Comparison of ENCODE assay signal across 26 mouse cellular contexts in the genomic region with DNA sequence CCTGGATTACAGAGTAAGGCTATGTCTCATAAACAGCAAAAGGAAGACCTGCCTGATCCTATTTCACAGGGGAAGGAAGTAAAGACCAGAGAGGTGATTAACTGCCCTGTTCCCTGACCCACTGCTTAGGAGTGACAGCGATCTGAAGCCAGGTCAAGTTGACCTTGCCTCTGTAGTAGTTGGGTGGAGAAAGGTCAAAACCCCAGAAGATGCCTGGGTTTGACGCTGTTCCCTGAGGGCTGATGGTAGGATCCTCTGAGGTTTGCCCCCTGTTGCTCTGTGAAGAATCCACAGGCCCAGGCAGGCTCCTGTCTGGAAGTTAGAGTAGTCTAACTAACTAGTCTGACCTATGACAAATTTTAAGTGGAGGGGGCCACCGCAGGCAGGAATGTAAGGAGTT. TPM values are rescaled to one million over a fixed set of nuclear protein-coding genes. Genes with fewer than 3 reads are reported as not detected.
DNase-seq lines count a peak whose midpoint lies in the region; ATAC-seq and TF ChIP-seq lines count a peak whose summit lies in the region.
"Had no signal": no experiment of that assay in that cellular context is flagged by ENCODE, and none has a peak within 500 bp of the region (broad histone marks: within the 10 kb centered on the region; RNA-seq: fewer than 3 reads in every experiment).

No protein-coding gene starts in this region.

- peak; percentile 50 for DNase-seq in R1 (ENCODE audit: low read depth, low spot score)
- DNase-seq in induced T-regulatory cell, adult 2 months (ENCODE audit: low read depth) = peak; percentile 30
- no peak for DNase-seq in thymus, postnatal 36 days
- no peak for DNase-seq in right cerebral cortex, postnatal 36 days (ENCODE audit: low spot score in 2 of 2)
- DNase-seq: adrenal gland, adult 8-10 months; adrenal gland, postnatal 14 days; adrenal gland, postnatal 36 days; cerebellum, adult 11-12 months; cerebellum, adult 2 months; cerebellum, adult 9-10 months; cerebellum, postnatal 10 days; cerebellum, postnatal 36 days; embryo, embryonic 11 days had no signal

- peaks cover 54% of the 10 kb centered on the region for H3K4me1 ChIP-seq in E14TG2a.4 (replicated peaks; ENCODE audit: low read depth, low read length)
- peaks cover 14% of the 10 kb centered on the region for H3K4me1 ChIP-seq in ES-Bruce4 (ENCODE audit: control insufficient read depth, insufficient read depth, low read length)
- H3K4me1 ChIP-seq: embryonic facial prominence, embryonic 13.5 days; forebrain, embryonic 12.5 days had no signal

- H3K27ac ChIP-seq in ES-Bruce4 (ENCODE audit: insufficient read depth, low read length) = peak overlapping the region; percentile 57
- H3K27ac ChIP-seq: embryonic facial prominence, embryonic 13.5 days; embryonic facial prominence, embryonic 15.5 days; forebrain, embryonic 10.5 days; forebrain, embryonic 12.5 days had no signal

- no peak overlapping the region for H3K9ac ChIP-seq in ES-Bruce4 (ENCODE audit: low read depth, poor library complexity, severe bottlenecking)
- H3K9ac ChIP-seq: embryonic facial prominence, embryonic 13.5 days; embryonic facial prominence, embryonic 15.5 days; forebrain, embryonic 12.5 days had no signal

- peak; percentile 87 for TF ChIP-seq EP300 in ES-Bruce4 (IDR thresholded peaks at IDR 0.05; ENCODE audit: insufficient read depth, low read depth, low read length)

- H3K27me3 ChIP-seq in E14TG2a.4 (ENCODE audit: insufficient read depth, low read length) (no peaks in the 10 kb centered on the region), ES-Bruce4 (ENCODE audit: control insufficient read depth, insufficient read depth, low read length, poor library complexity, severe bottlenecking) (no peaks in the 10 kb centered on the region)
- H3K27me3 ChIP-seq: embryonic facial prominence, embryonic 13.5 days; embryonic facial prominence, embryonic 15.5 days; forebrain, embryonic 12.5 days; Patski had no signal

- H3K36me3 ChIP-seq in E14TG2a.4 (ENCODE audit: insufficient read depth, low read length) (no peaks in the 10 kb centered on the region), ES-Bruce4 (ENCODE audit: control insufficient read depth, insufficient read depth, low read length, poor library complexity, severe bottlenecking) (no peaks in the 10 kb centered on the region)
- H3K36me3 ChIP-seq: embryonic facial prominence, embryonic 13.5 days; embryonic facial prominence, embryonic 15.5 days; forebrain, embryonic 10.5 days; forebrain, embryonic 12.5 days; G1E had no signal

- no peak for ATAC-seq in frontal cortex, adult (ENCODE audit: low TSS enrichment)
- ATAC-seq: activated CD4-positive, CD25-positive, alpha-beta regulatory T cell, adult 4 months; forebrain, embryonic 14.5 days; forebrain, embryonic 16.5 days; Patski had no signal

- TF ChIP-seq CTCF in E14TG2a.4 (conservative IDR thresholded peaks at IDR 0.05; ENCODE audit: low read length) (no peak), ES-Bruce4 (IDR thresholded peaks at IDR 0.05; ENCODE audit: low read depth, low read length) (no peak)

- H3K4me3 ChIP-seq in E14TG2a.4 (replicated peaks; ENCODE audit: low read length) = 0 out of 2 replicates have a peak overlapping the region, but pooled peaks have one; percentile 0
- no peak overlapping the region for H3K4me3 ChIP-seq in ES-Bruce4 (ENCODE audit: low read depth, low read length)
- H3K4me3 ChIP-seq: embryonic facial prominence, embryonic 13.5 days; embryonic facial prominence, embryonic 15.5 days; erythroblast, embryonic 14.5 days; forebrain, embryonic 10.5 days; forebrain, embryonic 12.5 days had no signal

- TF ChIP-seq POLR2A in ES-Bruce4 (IDR thresholded peaks at IDR 0.05; ENCODE audit: insufficient read depth, low read length) = no peak

- no peaks in the 10 kb centered on the region for H3K9me3 ChIP-seq in E14TG2a.4 (ENCODE audit: low read length)
- no peaks in the 10 kb centered on the region for H3K9me3 ChIP-seq in ES-Bruce4 (replicated peaks; ENCODE audit: control insufficient read depth, insufficient read depth, low read length, poor library complexity, severe bottlenecking)
- H3K9me3 ChIP-seq: embryonic facial prominence, embryonic 13.5 days; embryonic facial prominence, embryonic 15.5 days; forebrain, embryonic 10.5 days; forebrain, embryonic 12.5 days; G1E had no signal

RNA-seq across cellular contexts. Expression of gene Bhlhe40, which starts 26.5 kb away (rescaled TPM):
- 39.2 and 40.3 TPM in 2 replicates for polyA plus RNA-seq in ES-Bruce4 (2011; ENCODE audit: insufficient read depth, insufficient read length, low read depth, missing spikeins)

Comparison
In these comparisons a context has a peak if more than half of its experiments do, and no peak if none do; other contexts are left out.
1. DNase-seq: peak in R1 (single experiment) and induced T-regulatory cell, adult 2 months (single experiment); none in thymus, postnatal 36 days (0 of 2) and right cerebral cortex, postnatal 36 days (0 of 2).